Mouse (Mus musculus) cortical plate, adult 2 months (tissue): ENCODE data around the gene Iyd. TPM values are rescaled to one million over a fixed set of nuclear protein-coding genes. Genes with fewer than 3 reads are reported as not detected.

Experiments
- H3K27ac ChIP-seq: fragments of 200-500 bp; 2 replicates; pipeline ENCODE4 v1.5.1; 2012; ENCODE audit warnings: low read length, control low read depth, inconsistent platforms; ENCODE audit not compliant: insufficient read depth
- H3K4me1 ChIP-seq: fragments of 200-500 bp; 2 replicates; pipeline ENCODE4 v1.6.1; 2011; ENCODE audit warnings: low read length; ENCODE audit not compliant: control insufficient read depth, insufficient read depth
- H3K4me3 ChIP-seq: fragments of 200-500 bp; 2 replicates; pipeline ENCODE4 v1.5.1; 2011; ENCODE audit warnings: mild to moderate bottlenecking, low read length, control low read depth; ENCODE audit not compliant: insufficient read depth
- CTCF ChIP-seq: fragments of 200-500 bp; IDR thresholded peaks from 2 replicates; pipeline ENCODE4 v1.5.1; 2011; ENCODE audit warnings: mild to moderate bottlenecking, control low read depth, low read length; ENCODE audit not compliant: insufficient read depth; ENCODE audit errors: extremely low read depth
- POLR2A ChIP-seq: fragments of 200-500 bp; IDR thresholded peaks from 2 replicates; pipeline ENCODE4 v1.6.1; 2011; ENCODE audit warnings: mild to moderate bottlenecking, low read length, control low read depth; ENCODE audit not compliant: insufficient read depth; ENCODE audit errors: extremely low read depth
- polyA plus RNA-seq: library from polyadenylated mRNA; depleted of rRNA; stranded (reverse); fragments of >200 nt; gene quantifications from 2 replicates; pipeline ENCODE4 v1.2.3, GENCODE M21; 2012

Iyd gene
- polyA plus RNA-seq, 1 experiment = 0.17 TPM

DNA sequence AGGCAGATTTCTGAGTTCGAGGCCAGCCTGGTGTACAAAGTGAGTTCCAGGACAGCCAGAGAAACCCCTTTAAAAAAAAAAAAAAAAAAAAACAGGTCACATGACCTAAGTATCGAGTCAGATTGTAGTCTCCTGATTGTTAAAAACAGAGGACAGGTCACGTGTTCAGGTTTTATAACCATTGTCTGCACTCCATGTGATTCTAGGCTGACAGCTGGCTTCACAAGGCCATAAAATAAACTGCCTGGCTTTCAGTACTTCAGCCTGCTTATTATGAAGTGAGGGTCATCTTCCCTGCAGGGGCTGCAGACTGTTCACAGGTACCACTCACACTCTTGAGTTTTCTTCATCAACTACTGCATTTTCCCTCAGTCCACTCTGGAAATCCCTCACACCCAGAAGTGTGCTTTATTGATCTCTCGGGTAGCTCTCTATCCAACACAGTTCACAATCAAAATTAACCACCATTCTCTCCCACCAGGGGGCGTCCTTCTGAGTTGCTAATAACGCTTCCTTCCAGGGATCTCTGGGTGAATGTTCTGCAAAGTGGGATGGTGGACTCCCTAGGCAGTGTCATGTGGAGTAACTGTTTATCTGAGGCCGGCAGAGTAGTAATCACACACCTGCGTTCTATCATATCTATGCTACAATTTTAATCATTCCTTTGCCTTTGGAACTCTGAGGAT is 27.3 kb upstream of the Iyd start:
- H3K4me3 ChIP-seq = no peak overlapping the region
- no peak overlapping the region for H3K27ac ChIP-seq
- TF ChIP-seq POLR2A = no peak
- H3K4me1 ChIP-seq = no peaks in the 10 kb centered on the region; the same call in 1 of the 2 replicates

DNA sequence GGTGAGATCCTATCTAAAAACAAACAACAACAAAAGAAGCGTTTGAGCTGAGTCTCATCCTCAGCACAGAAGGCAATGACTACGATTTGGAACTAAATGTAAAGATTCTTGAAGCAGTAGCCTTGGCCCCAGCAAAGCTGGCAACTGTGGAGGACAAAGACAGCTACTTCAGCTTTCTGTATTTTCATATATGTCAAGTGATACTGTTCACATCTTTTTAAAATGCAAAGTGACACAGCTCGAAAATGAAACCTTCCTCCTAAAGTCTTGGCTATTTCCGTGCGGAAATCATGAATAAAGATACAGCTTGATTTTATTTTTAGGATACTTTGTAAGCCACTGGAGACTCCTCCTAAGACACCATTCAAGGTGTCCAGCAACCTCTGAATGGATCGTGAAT is 26.1 kb upstream of the Iyd start:
- no peak overlapping the region for H3K27ac ChIP-seq
- TF ChIP-seq CTCF (no peak), POLR2A (no peak)
- H3K4me3 ChIP-seq = no peak overlapping the region
- no peaks in the 10 kb centered on the region; the same call in 1 of the 2 replicates for H3K4me1 ChIP-seq

DNA sequence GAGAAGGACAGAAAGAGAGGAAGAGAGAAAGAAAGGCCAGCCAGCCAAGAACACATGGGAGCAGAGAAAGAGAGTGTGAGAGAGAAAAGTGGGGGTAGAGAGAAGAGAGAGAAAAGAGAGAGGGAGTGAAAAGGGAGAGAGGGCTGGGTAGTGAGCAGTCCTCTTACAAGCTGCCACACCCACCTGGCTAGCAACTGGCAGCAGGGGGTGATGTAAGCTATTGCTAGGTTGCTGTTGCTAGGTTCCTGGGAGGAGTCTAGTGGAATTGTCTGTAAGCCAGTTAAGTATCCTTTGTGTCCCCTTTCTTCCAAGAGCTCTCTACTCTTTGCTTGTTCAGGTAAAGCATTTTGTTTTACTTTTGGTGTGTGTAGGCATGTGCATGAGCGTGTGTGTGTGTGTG is 25.4 kb upstream of the Iyd start:
- Histone ChIP-seq H3K4me1 (no peaks in the 10 kb centered on the region; the same call in 1 of the 2 replicates), H3K4me3 (no peak overlapping the region), H3K27ac (no peak overlapping the region)
- TF ChIP-seq POLR2A = no peak
- no peak for TF ChIP-seq CTCF

DNA sequence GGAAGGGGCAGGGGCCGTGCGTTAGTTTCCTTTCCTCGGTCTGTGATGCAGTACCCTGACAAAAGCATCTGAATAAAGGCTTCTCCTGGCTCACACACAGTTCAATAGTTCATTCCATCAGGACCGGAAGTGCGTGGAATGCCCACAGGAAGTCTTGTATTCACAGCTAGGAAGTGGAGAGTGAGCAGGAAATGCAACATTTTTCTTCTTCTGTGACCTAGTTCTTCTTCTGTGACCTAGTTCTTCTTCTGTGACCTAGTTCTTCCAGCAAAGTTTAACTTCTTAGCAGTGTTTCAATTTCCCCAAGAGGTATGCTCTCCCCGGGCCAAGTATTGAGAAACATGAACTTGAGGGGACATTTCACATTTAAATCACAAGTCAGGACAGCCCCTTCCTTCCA is 23.6 kb upstream of the Iyd start:
- TF ChIP-seq CTCF (no peak), POLR2A (no peak)
- H3K4me1 ChIP-seq = no peaks in the 10 kb centered on the region; the same call in 1 of the 2 replicates
- no peak overlapping the region for H3K27ac ChIP-seq
- H3K4me3 ChIP-seq = no peak overlapping the region

DNA sequence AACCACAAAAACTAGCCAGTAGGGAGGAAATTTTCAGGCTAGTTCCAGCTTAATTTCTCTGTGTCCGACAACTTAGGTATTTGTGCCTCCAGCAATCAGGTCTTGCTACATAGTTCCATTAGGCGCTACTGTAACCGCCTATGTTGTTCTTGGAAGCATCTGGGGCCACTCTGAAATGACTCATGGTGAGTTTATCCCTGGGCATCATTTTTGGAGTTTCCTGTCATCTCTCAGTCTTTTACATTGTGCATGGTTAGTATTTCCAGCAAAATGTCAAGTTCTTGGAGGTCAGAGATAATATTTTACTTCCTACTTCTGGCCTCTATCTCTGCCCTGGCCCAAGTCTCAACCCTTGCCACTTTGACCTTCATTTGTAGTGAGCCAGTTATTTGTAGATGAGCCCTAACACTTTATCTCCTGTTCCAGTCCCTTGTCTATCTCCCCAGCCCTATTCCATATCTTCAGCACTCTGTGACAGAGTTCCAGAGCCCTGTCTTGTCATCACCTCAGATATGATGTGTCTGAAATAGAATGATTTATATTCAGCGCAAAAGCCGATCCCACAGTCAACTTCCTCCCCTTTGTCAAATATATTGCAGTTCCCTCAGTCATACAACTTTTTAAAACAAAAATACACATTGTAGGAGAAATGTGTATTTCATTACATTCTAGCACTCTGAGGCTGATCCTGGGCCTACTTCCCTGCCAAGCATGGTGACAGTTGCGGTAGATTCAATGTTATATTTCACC is 16.8 kb upstream of the Iyd start:
- no peaks in the 10 kb centered on the region for H3K4me1 ChIP-seq
- H3K4me3 ChIP-seq = no peak overlapping the region
- H3K27ac ChIP-seq = no peak overlapping the region
- TF ChIP-seq CTCF (no peak), POLR2A (no peak)

DNA sequence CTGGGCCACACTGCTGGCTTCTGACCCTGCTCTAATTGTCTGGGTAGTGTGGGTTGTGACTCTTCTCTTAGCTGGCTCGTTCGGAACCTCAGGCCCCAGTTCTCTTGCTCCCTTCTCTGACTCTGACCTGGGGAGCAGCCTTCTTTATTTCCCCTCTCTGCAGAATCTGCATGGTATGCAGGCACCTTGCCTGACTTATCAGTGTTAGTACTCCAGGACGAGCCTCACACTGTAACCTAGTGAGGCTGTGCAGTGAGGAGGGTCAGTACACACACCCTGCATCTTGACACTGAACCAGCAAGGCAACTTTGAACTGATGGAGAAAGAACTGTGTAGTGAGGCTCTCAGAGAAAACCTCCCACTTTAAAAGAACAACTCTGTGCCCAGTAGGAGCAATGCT is 15.5 kb upstream of the Iyd start:
- Histone ChIP-seq H3K4me3 (no peak overlapping the region), H3K4me1 (no peaks in the 10 kb centered on the region), H3K27ac (no peak overlapping the region)
- no peak for TF ChIP-seq POLR2A
- no peak for TF ChIP-seq CTCF

DNA sequence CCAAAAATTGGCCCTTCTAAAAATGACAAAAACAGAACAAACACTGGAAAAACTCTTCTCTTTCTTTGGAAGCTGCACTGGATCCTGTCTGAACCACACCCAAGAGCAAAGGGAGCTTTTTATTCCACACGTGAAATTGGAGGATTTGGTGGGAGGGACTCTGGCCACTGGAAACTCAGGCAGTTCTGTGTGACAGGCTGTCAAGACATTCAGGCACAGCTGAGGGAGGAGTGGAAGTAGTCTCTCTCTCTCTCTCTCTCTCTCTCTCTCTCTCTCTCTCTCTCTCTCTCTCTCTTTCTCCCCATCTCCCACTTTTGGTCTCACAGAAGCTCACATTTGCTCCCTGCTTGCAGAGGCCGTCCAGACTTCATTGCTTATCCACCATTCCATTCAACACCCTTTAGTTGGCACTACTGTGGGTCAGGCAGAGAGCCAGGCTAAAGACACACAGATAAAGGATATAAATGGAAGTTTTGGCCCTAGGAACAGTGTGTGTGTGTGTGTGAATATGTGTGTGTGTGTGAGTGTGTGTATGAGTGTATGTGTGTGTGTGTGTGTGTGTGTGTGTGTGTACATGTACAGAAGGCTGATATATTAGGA is 14.5 kb upstream of the Iyd start:
- no peak overlapping the region for H3K27ac ChIP-seq
- TF ChIP-seq POLR2A = no peak
- TF ChIP-seq CTCF = no peak
- no peak overlapping the region for H3K4me3 ChIP-seq
- no peaks in the 10 kb centered on the region for H3K4me1 ChIP-seq

DNA sequence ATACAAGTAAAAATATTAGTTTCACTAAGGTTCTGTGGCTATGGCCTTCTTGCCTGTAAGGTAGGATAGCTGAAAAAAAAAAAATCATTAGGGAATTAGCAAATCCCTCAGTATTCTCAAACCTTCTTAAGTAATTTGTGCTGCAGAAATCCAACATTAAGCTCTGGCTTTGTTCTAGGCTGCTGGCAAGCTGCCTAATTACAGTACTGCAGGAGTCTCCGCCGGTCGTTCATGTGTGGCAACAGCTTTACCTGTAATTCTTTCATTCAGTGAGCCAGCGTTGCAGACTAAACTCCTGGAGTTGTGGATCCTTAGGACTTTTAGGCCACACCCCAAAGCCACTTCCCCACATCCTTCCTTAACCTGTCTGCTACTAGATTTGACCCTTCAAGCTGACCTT is 10.2 kb upstream of the Iyd start:
- H3K27ac ChIP-seq = no peak overlapping the region
- H3K4me3 ChIP-seq = no peak overlapping the region
- no peaks in the 10 kb centered on the region for H3K4me1 ChIP-seq
- TF ChIP-seq POLR2A = no peak
- no peak for TF ChIP-seq CTCF

DNA sequence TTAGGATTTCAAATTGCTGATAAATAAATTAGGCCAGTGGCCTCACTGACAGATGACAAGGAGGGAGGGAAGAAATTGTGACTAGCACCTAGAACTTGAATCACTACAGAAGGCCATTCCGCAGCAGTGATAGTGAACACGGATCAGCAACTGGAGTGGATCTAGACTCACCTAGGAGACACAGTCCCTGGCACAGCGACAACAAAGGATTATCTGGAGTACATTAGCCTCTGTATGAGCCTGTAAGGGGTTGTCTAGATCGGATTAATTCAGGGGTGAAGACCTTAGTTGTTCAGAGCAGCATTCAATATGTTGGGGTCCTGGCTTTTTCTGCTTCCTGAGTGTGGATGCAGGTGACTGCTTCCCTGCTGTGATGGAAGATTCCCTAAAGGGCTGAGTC is 9.4 kb upstream of the Iyd start:
- H3K4me1 ChIP-seq = no peaks in the 10 kb centered on the region
- TF ChIP-seq POLR2A = no peak
- no peak for TF ChIP-seq CTCF
- no peak overlapping the region for H3K4me3 ChIP-seq
- no peak overlapping the region for H3K27ac ChIP-seq

DNA sequence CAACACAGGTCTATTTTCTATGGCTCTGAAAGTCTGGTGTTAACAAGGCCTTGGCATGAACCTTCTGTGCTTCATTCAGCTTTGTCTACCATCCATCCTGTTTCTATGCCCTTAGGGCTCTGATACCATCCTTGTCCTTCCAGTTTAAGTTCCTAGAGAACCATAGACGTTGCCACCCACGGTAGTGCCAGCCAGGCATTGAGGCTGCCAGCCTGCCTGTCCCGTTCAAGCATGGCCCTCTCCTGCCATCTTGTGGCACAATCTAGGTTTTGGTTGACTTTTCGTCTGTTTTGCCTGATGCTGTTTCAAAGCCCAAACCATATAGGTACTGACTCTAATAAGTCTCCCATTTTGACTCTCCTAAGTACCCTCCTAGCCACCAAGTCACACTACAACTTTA is 8.7 kb upstream of the Iyd start:
- TF ChIP-seq POLR2A = no peak
- TF ChIP-seq CTCF = peak; percentile 95
- H3K4me1 ChIP-seq = no peaks in the 10 kb centered on the region
- no peak overlapping the region for H3K4me3 ChIP-seq
- H3K27ac ChIP-seq = no peak overlapping the region
